Mouse (Mus musculus) liver, adult 2 months (tissue): ENCODE measurements around the gene Ube2h.

Experiments
- CTCF ChIP-seq: fragments of 200-500 bp; IDR thresholded peaks from 2 replicates; pipeline ENCODE4 v1.5.1; 2011; ENCODE audit warnings: low read depth, low read length, control low read depth
- POLR2A ChIP-seq: fragments of 200-500 bp; IDR thresholded peaks from 2 replicates; pipeline ENCODE4 v1.6.1; 2011; ENCODE audit warnings: low read length, control low read depth; ENCODE audit not compliant: insufficient read depth; ENCODE audit errors: extremely low read depth

DNA sequence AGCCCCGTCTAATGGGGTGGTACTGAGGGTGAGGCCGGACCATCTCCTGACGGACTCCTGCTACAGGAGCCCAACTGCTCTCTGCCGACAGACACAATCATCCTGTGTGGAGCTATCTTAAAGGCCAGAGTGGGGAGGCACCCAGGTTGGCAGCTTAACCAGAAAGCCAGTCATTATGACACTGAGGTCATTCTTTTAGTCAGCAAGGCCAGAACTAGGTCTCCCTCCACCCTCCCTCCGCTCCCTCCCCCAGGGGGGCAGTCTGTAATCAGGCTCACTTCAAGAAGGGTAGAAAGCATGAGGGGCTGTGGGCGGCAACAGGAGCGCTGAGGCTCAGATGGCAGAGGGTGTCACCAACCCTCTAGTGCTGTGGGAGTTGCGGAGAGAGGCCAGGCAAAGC, 49.3 kb upstream of the Ube2h start:
- TF ChIP-seq CTCF (no peak), POLR2A (no peak)
